Mouse (Mus musculus) megakaryocyte-erythroid progenitor cell, adult 5 weeks (primary cell): ENCODE results near the gene Sec23ip. TPM values are rescaled to one million over a fixed set of nuclear protein-coding genes. Genes with fewer than 3 reads are reported as not detected.

Experiments
- polyA plus RNA-seq: library from polyadenylated mRNA; stranded (reverse); fragments of >175 nt; gene quantifications from 2 replicates; pipeline ENCODE4 v1.2.3, GENCODE M21; 2012

Gene Sec23ip
- 11.4 and 12.6 TPM in 2 replicates for polyA plus RNA-seq

DNA sequence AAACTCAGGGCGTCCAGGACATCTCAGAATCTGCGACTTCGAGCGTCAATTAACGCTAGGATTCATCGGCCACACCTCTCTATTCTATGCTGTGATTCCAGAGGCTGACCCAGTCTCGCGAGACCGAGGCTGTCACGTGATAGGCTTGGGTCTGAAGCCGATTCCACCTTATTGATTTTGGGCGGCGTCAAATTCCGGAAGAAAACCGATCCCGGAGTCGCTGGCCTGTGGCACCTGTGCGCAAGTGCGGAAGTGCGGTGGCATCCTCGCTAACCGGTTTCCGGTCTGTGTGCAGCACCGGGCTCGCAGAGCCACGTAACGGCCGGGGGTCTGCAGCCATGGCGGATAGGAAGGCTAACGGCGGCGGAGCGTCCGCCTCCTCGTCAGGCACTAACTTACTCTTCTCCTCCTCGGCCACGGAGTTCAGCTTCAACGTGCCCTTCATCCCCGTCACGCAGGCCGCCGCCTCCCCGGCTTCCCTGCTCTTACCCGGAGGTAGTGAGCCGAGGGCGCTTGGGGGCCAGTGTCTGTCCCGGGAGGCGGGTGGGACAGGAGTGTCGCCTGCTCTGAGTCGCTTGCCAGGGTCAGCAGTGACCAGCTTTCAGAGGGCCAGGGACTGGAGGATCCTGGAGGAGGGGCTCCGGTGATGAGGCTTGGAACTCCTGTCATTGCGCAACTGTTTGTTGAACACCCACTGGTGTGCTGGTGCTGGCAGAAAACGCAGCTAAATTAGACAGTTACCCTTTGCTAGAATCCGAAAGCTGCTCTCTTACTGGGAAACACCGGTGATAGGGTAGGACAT is at the start of gene Sec23ip:
Sec23ip (plus strand) TSS at position 260 of the 802 bp plus-strand sequence.

DNA sequence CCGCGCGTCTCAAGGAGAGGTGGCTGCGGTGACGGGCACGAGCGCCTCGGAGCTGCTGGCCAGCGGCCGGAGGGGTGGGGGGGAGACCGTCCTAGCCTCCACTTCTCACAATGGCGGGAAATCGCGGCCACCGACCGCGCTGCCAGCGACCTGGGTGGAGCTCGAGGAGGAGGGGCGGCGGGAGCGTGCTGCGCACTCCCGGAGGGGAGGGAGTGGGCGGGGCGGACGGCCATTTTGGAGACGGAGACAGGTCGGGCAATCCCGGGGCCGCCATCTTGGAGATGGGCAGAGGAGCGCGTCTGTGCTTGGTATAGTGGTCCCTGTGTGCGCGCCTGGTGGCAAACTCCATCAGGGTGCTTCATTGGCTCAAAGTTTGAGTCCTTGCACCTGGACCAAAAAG is 4.4 kb upstream of the Sec23ip start, which contains the start of gene Mcmbp:
Mcmbp (minus strand) TSS at position 162 of the 400 bp plus-strand sequence.

Other genes with a start within 250 kb of the Sec23ip start
- 87.1 and 103 TPM in 2 replicates for gene Bag3, start 221.3 kb upstream of the Sec23ip start, polyA plus RNA-seq
- 1.0 and 1.3 TPM in 2 replicates for gene Inpp5f, start 133.6 kb upstream of the Sec23ip start, polyA plus RNA-seq
- 24.2 and 30.9 TPM in 2 replicates for gene Mcmbp, start 4.4 kb upstream of the Sec23ip start, polyA plus RNA-seq